Mouse (Mus musculus) stomach, postnatal 0 days (tissue): ENCODE data around the gene Aig1.

Source experiments
- CTCF ChIP-seq: IDR thresholded peaks from 2 replicates; pipeline ENCODE4 v1.5.1; 2016; ENCODE audit warnings: antibody characterized with exemption, low read depth, mild to moderate bottlenecking, moderate library complexity
- EP300 ChIP-seq: optimal IDR thresholded peaks from 2 replicates; pipeline ENCODE3; 2016; ENCODE audit warnings: antibody characterized with exemption

GRCm38 (mm10) chr10:13874301-13875037 lies 5.7 kb upstream of the Aig1 start:
- no peak for TF ChIP-seq CTCF
- no peak for TF ChIP-seq EP300
